Mouse (Mus musculus): ENCODE measurements at regions not wholly inside any gene's neighbourhood (a gene's known extent, or its start where the extent isn't known, plus 50 kb on each side); places are given as distances from the start of the nearest gene placed in this dataset.

DNA sequence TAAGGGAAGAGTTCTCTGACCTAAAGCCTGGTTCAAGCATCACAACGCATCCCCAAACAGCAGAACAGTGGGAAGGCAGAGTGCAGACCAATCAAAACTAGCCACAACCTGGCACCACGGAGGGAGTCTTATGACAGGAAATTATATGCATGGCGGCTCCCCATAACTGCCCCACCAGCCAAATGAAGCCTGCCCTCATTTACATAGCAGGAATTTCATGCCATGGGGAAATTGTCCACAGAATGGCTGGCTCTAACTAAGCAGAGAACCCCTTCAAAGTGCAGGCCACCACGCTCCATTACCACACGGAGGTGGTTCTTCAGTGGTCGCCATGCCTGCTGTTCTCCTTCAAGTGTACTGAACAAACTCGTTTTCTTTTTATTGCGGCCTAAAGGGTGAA, 126.3 kb upstream of the Zc3h12c start:
- Histone ChIP-seq H3K4me2 (ENCODE audit: low read depth, low read length) (no peak overlapping the region), H3K4me1 (ENCODE audit: insufficient read depth, low read length) (no peaks in the 10 kb centered on the region), H3K9me3 (ENCODE audit: low read length) (no peaks in the 10 kb centered on the region), H3K9ac (replicated peaks; ENCODE audit: low read length) (no peak overlapping the region), H3K36me3 (ENCODE audit: insufficient read depth, low read length) (no peaks in the 10 kb centered on the region), H3K27me3 (ENCODE audit: insufficient read depth, low read length) (no peaks in the 10 kb centered on the region), H3K4me3 (ENCODE audit: low read length) (no peak overlapping the region), H3K27ac (no peak overlapping the region)
- DNase-seq (ENCODE audit: low spot score), result no peak
- ATAC-seq, result no peak
- WGBS, result 52% methylated on average over 8 of the region's 8 CpGs
- no peak for TF ChIP-seq CTCF (IDR thresholded peaks at IDR 0.05; ENCODE audit: low read depth)

DNA sequence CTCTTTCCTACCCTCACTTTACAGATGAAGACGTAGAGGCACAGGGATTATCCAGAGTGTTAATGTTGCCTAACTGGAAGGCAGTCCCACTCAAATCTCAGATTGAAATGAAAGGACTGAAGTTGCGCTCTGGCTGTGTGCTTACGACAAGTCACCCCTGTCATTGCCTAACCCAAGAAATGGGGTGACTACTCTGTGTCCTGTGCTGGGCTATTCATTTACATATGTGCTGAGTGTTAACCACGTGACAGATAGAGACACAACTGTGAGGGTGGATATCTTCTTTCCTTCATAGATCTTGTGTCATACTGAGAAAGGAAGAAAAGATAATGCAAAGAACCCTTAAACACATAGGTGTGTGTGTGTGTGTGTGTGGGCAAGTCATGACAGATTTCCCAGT, 120.7 kb upstream of the Zc3h12c start:
- no peak overlapping the region for H3K4me3 ChIP-seq (ENCODE audit: low read length)
- WGBS, result 84% methylated on average over 4 of the region's 4 CpGs
- H3K4me2 ChIP-seq (ENCODE audit: low read depth, low read length), result no peak overlapping the region
- no peaks in the 10 kb centered on the region for H3K36me3 ChIP-seq (ENCODE audit: insufficient read depth, low read length)
- DNase-seq (ENCODE audit: low spot score) (no peak), ATAC-seq (no peak)
- H3K27ac ChIP-seq, result no peak overlapping the region
- no peak for TF ChIP-seq CTCF (IDR thresholded peaks at IDR 0.05; ENCODE audit: low read depth)
- no peaks in the 10 kb centered on the region for H3K4me1 ChIP-seq (ENCODE audit: insufficient read depth, low read length)
- H3K9ac ChIP-seq (replicated peaks; ENCODE audit: low read length), result no peak overlapping the region
- H3K27me3 ChIP-seq (ENCODE audit: insufficient read depth, low read length), result no peaks in the 10 kb centered on the region
- no peaks in the 10 kb centered on the region for H3K9me3 ChIP-seq (ENCODE audit: low read length)

DNA sequence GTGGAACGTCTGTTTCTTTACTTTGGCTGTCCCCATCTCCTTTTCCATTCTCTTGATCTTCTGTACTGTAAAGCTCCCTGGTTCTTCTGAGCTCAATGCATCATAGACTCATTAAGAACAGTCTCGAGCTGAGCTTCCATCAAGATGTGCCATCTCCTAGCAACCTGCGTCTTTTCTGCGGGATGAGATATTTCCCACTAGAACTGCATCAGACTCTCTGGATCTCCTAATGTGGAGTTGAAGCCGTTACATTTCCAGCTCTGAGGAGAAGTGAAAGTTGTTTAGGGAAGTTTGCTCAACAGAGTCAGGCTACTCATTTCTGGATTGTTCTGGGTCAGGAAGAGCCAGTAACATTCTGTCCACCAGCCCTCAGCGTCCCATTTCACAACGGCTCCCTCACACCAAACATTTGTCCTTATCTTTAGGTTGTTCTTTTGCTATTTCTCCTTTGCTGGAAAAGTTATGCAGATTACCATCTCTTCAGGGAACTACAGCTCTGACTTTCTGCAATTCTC, 119.4 kb upstream of the Zc3h12c start:
- TF ChIP-seq CTCF (IDR thresholded peaks at IDR 0.05; ENCODE audit: low read depth), result no peak
- WGBS, result 74% methylated on average over 7 of the region's 7 CpGs
- H3K27me3 ChIP-seq (ENCODE audit: insufficient read depth, low read length), result no peaks in the 10 kb centered on the region
- ATAC-seq, result no peak
- H3K4me2 ChIP-seq (ENCODE audit: low read depth, low read length), result no peak overlapping the region
- no peak overlapping the region for H3K9ac ChIP-seq (replicated peaks; ENCODE audit: low read length)
- no peak overlapping the region for H3K4me3 ChIP-seq (ENCODE audit: low read length)
- no peak for DNase-seq (ENCODE audit: low spot score)
- no peaks in the 10 kb centered on the region for H3K4me1 ChIP-seq (ENCODE audit: insufficient read depth, low read length)
- H3K27ac ChIP-seq, result no peak overlapping the region
- H3K36me3 ChIP-seq (ENCODE audit: insufficient read depth, low read length), result no peaks in the 10 kb centered on the region
- H3K9me3 ChIP-seq (ENCODE audit: low read length), result no peaks in the 10 kb centered on the region

DNA sequence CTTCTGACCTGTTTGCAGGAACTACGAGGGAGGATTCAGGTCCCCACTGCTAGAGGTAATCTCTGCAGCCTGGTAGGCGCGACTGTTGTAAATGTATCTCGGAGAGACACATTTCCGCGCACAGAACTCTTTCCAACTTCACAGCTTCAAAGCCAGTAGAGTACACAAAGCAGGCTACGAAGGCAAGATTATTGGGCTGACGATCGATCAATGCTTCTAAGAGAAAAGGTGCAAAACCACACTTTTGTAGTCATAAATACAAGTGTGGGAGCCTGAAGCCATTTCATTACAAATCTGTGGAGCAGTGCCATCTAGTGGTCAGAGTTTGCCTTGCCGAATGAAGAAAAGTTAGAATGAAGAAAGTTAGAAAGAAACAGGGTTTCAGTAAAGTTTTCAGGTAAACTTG, 118.9 kb upstream of the Zc3h12c start:
- ATAC-seq, result no peak
- WGBS, result 6% methylated on average over 10 of the region's 10 CpGs

DNA sequence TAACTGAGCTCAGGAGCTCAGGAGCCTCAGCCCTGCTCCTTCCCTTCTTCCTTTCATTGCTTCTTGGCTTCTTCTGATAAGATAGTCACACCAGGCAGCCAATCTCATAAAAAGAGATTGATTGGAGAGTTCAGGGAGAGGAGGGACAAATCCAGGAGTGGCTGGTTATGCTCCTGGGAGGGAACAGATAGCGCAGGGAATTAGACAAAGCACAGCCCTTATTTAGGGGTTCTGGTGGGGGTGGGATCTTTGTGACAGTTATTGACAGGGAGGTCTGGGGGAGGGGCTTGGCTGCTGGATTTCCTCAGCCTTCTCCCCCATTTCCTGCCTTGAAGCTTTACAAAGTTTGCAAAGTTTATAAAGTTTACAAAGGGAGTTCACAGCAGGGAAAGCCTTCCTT, 117.7 kb upstream of the Zc3h12c start:
- H3K4me2 ChIP-seq (ENCODE audit: low read depth, low read length), result no peak overlapping the region
- ATAC-seq (no peak), DNase-seq (ENCODE audit: low spot score) (no peak)
- no peaks in the 10 kb centered on the region for H3K36me3 ChIP-seq (ENCODE audit: insufficient read depth, low read length)
- no peak overlapping the region for H3K4me3 ChIP-seq (ENCODE audit: low read length)
- TF ChIP-seq CTCF (IDR thresholded peaks at IDR 0.05; ENCODE audit: low read depth), result no peak
- no peaks in the 10 kb centered on the region for H3K9me3 ChIP-seq (ENCODE audit: low read length)
- no peak overlapping the region for H3K9ac ChIP-seq (replicated peaks; ENCODE audit: low read length)
- H3K27ac ChIP-seq, result no peak overlapping the region
- no peaks in the 10 kb centered on the region for H3K4me1 ChIP-seq (ENCODE audit: insufficient read depth, low read length)
- H3K27me3 ChIP-seq (ENCODE audit: insufficient read depth, low read length), result no peaks in the 10 kb centered on the region
- 24% methylated on average over 1 of the region's 1 CpGs for WGBS

More for the DNA sequence above, 118.9 kb upstream of the Zc3h12c start:
- peak; percentile 87 for DNase-seq (ENCODE audit: low spot score)
- Histone ChIP-seq H3K27me3 (ENCODE audit: insufficient read depth, low read length) (no peaks in the 10 kb centered on the region), H3K4me1 (ENCODE audit: insufficient read depth, low read length) (no peaks in the 10 kb centered on the region), H3K4me2 (ENCODE audit: low read depth, low read length) (peak overlapping the region; percentile 61), H3K9ac (replicated peaks; ENCODE audit: low read length) (no peak overlapping the region), H3K4me3 (ENCODE audit: low read length) (peak overlapping the region; percentile 30), H3K27ac (no peak overlapping the region), H3K9me3 (ENCODE audit: low read length) (no peaks in the 10 kb centered on the region), H3K36me3 (ENCODE audit: insufficient read depth, low read length) (no peaks in the 10 kb centered on the region)
- TF ChIP-seq CTCF (IDR thresholded peaks at IDR 0.05; ENCODE audit: low read depth), result peak; percentile 87

DNA sequence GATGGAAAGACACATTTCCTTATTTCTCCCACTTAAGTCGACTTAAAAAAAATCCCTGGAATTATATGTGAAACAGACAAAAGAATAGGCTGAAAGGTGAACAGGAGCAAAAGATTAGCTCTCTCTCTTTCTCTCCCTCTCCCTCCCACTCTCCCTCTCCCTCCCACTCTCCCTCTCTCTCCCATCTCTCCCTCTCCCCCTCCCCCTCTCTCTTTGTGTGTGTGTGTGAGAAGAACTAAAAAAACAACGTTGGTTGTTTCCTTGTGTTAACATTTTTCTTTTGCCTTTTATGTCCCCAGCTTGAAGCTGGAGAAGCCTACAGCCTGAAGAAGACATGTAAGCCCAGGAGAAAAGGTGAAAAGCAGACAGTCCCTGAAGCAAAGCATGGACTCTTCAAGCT, 115.2 kb upstream of the Zc3h12c start:
- TF ChIP-seq CTCF (IDR thresholded peaks at IDR 0.05; ENCODE audit: low read depth), result no peak
- Histone ChIP-seq H3K27ac (no peak overlapping the region), H3K9ac (replicated peaks; ENCODE audit: low read length) (no peak overlapping the region), H3K27me3 (ENCODE audit: insufficient read depth, low read length) (no peaks in the 10 kb centered on the region), H3K4me3 (ENCODE audit: low read length) (no peak overlapping the region), H3K4me1 (ENCODE audit: insufficient read depth, low read length) (no peaks in the 10 kb centered on the region), H3K9me3 (ENCODE audit: low read length) (no peaks in the 10 kb centered on the region), H3K36me3 (ENCODE audit: insufficient read depth, low read length) (no peaks in the 10 kb centered on the region), H3K4me2 (ENCODE audit: low read depth, low read length) (no peak overlapping the region)
- no peak for DNase-seq (ENCODE audit: low spot score)
- 18% methylated on average over 2 of the region's 2 CpGs for WGBS
- no peak for ATAC-seq

DNA sequence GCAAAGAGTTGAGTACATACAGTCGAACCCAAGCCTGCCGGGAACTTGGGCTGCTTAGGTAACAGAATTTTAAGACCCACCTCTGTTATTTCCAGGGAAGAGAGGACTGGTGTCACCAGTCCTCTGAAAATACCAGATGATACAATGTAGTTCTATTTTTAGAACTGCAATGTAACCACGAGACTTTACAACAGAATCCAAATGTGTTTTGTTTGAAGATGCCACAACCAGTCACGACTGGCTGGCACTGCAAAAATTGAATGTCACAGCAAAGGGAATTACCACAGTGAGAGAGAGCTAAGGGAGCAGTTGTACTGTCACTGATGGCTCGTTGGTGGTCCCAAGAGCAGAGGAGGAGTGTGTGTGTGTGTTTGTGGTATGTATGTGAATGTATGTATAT, 112.6 kb upstream of the Zc3h12c start:
- ATAC-seq (peak; percentile 38), DNase-seq (ENCODE audit: low spot score) (no peak)
- Histone ChIP-seq H3K4me3 (ENCODE audit: low read length) (no peak overlapping the region), H3K4me2 (ENCODE audit: low read depth, low read length) (no peak overlapping the region), H3K36me3 (ENCODE audit: insufficient read depth, low read length) (no peaks in the 10 kb centered on the region), H3K27ac (no peak overlapping the region), H3K9me3 (ENCODE audit: low read length) (no peaks in the 10 kb centered on the region), H3K27me3 (ENCODE audit: insufficient read depth, low read length) (no peaks in the 10 kb centered on the region), H3K9ac (replicated peaks; ENCODE audit: low read length) (no peak overlapping the region), H3K4me1 (ENCODE audit: insufficient read depth, low read length) (no peaks in the 10 kb centered on the region)
- no peak for TF ChIP-seq CTCF (IDR thresholded peaks at IDR 0.05; ENCODE audit: low read depth)
- WGBS, result 57% methylated on average over 5 of the region's 5 CpGs
